Mouse (Mus musculus): ENCODE measurements around the gene Morc4. TPM values are rescaled to one million over a fixed set of nuclear protein-coding genes. Genes with fewer than 3 reads are reported as not detected.

The Morc4 gene
- total RNA-seq, 2 experiments from 2014 or later = 5.7 to 6.3 TPM

GRCm38 (mm10) chrX:139805918-139806317, 65.6 kb downstream of the Morc4 start:
- no peak for DNase-seq

DNA sequence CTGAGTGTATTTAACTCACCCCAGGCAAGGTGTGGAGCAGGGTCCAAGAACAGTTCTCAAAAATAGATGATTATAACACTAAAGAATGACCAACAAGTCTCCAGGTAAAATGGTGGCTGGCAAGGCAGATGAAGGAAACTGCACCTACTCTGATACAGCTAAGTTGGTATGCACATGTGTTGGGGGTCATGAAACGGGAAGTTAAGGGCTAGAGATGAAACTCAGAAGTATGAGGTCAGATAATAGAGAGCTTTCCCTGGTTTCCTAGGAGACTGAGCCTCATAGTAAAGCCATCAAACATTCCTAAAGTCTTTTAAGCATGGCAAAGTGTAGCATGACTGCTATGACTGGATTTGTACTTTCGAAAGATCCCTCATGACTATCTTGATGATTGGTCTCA, 68.4 kb downstream of the Morc4 start:
- DNase-seq = no peak

DNA sequence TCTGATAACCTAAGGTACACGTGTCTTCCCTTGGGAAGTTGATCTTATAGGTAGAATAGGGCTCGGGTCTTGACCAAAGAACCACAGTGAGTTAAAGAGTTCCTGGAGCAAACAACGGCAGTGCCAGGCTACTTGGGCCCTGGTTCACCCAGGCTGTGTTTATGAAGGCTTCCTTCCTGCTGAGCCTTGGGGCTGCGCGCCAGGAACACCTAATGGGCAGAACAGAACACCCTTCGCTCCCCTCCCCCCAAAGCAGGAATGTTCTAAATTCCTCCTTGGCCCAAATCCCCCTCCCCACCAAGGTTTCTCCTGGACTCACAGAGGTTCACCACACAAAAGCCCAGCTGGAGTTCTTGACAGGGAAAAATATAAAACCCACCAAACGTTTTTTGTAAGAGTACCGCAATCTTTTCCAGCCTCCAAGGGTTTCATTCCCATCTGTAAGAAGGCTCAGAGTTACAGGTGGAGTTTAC, 71.0 kb downstream of the Morc4 start, which contains the start of gene Cldn2:
Gene Cldn2, plus strand, starts transcription at position 423 of the 473 bp plus-strand sequence.
- DNase-seq = no peak

DNA sequence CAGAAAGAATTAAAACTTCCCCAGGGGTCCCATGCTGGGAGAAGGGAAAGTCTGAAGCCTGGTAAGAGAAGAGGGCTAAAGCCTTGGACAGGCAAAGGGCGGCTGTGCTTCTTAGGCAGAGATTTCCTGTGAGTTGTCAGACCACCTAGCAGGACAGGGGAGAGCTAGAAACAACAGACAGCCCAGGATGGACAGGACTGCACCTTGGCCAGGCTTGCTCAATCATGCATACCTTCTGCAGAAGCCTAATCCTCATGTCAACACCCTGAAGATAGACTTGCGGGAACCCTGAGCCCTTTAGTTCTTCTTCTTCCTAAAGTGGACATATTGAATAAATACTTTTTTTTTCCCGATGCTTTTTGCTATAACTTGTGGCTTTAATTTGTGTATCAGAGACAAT, 71.5 kb downstream of the Morc4 start:
- DNase-seq = no peak

GRCm38 (mm10) chrX:139797875-139798274, 73.6 kb downstream of the Morc4 start:
- DNase-seq = no peak

DNA sequence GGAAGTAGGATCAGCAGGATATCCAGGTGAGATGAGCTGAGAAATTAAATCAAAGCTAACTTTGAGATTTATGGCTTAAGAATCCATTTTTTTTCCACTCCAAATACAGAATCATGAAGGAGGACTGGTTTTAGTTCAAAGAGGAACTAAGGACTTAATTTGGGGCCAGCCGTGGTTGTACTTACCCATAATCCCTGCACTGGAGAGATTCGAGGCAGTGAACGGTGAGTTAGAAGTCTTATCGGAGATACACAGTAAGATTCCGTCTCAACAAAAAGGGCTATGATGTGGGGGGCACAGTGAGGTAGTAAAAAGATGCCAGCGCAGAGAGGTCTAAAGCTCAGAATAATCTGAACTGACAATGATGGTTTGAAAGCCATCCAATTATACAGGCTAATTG, 75.4 kb downstream of the Morc4 start:
- DNase-seq = no peak

DNA sequence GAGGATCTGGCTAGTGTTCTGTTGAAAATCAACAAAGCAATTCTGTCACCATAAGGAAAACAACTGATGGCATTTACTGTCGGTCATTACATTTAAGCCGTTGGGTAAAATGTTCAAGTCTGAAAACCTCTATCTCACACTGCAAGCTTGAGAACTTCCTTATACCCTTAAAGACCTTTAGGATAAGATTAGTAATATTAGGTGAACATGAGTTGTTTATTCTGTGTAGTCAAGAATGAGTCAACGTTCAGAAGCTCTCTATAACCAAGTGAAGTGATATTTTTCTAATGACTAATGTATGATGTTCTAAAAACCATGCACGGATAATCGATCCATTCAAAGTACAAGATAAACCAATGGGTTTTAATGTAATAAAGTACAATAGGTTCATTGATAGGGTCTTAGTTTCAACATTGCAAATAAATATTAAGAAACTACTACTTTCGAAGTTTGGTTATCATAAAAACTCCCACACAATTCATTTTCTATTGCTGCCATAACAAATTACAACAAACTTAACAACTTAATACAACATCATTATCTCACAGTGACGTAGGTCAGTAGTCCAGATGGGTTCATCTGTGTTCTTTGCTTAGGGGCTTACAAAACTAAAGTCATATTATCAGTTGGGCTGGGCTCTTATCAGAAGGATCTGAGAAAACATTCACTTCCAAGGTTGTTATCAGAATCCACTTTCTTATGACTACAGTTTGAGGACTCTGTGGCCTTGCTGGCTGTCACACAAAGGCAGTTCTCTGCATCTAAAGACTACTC, 77.2 kb downstream of the Morc4 start:
- no peak for DNase-seq

DNA sequence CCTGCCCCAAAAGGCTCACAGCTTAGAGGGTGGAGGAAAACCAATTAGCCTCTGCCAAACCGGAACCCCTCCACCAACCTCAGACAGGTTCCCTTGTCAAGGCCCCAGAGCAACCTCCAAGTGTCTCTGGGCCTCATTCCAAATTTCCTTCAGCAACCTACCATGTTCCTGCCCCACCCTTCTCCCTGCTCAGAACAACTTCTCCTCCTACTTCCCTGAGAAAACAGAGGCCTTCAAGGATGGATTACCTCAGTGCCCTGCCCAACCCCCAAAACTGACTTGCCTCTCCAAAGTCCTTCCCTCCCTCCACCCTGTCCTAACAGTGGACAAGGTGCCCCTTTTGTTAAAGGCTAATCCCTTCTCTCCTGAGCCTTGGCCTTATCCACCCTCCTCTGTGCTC, 85.7 kb downstream of the Morc4 start:
- no peak for DNase-seq

DNA sequence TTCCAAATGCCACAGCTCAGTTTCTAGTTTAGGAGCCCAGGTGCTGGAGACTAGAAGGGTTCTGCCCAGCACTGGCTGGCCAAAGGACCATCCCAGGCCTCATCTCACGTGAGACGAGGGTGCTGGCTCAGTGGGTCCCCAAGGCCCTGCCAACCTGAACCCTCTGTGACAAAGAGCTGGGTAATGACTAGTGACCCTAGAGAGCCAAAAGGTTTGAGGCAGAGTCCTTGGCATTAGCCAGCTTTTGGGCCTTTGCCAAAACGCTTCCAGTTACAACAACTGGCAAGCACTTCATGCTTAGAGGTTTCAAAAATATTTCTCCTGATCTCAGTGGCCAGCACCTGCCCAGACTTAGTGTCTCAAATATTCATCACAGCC, 88.4 kb downstream of the Morc4 start:
- no peak for DNase-seq

- no peak for DNase-seq
Observed at GRCm38 (mm10) chrX:139782278-139783044, 89.0 kb downstream of the Morc4 start, which contains the start of gene Ripply1. Ripply1 (minus strand) TSS chrX:139782353.

GRCm38 (mm10) chrX:139781563-139781962, 89.9 kb downstream of the Morc4 start:
- no peak for DNase-seq

GRCm38 (mm10) chrX:139780988-139781387, 90.5 kb downstream of the Morc4 start:
- no peak for DNase-seq

GRCm38 (mm10) chrX:139779401-139779800, 92.1 kb downstream of the Morc4 start:
- no peak for DNase-seq

- DNase-seq = no peak
Observed at GRCm38 (mm10) chrX:139778886-139779285, 92.6 kb downstream of the Morc4 start.

DNA sequence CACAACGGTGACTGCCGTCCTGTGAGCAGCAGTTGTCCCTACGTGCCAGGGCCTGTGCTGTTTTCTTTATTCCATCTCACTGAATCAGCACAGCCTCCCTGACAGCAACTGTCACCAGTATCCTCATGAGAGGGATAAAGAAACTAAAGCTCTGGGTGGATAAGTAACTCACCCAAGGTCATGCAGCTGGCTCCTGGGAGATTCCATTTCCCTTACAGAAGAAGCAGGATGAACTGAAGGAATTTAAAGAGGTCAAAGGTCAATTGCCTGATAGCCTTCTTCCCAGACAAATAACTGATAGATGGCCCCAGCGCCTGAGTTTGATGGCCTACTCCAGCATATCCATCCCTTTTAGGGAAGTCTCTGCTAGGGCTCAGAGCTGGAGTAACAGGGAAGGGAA, 94.1 kb downstream of the Morc4 start:
- DNase-seq = no peak

DNA sequence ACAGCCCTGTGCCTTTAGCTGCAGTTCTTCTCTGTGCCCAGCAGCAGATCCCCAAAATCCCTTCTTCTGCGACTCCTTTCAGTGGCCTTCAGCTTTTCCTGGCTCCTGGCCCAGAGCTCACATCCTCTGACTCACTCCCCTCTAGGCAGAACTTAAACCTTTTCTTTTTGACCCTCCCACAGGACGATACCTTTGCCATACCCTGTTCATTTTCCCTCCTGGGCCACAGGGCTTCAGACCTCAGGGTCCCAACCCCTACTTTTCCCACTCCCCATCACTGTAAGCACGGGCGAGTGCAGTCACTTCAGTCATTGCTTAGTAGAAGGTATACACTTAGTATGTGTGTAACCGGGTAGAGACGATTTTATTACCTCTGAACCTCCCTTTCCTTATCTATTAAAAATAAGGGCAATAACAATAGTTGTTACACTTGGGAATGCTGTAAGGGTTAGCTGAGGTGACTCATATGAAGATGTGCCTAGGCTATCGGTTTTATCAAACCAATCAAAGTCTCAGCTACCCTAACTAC, 96.3 kb downstream of the Morc4 start:
- no peak for DNase-seq

- DNase-seq = no peak
Observed at GRCm38 (mm10) chrX:139774309-139775083, 97.0 kb downstream of the Morc4 start.

Other genes with a start within 250 kb of the Morc4 start
- 10 to 100 TPM; 10.9 to 11.2 TPM for gene Tbc1d8b, start 186.7 kb downstream of the Morc4 start, total RNA-seq (2021)
- not detected for gene Gm15013, start 157.2 kb downstream of the Morc4 start, total RNA-seq (2021)
- gene Ripply1, start 89.3 kb downstream of the Morc4 start, total RNA-seq (2021) = not detected
- 1 to 10 TPM in 1 of 2 experiments, under 1 TPM in 1; 0.35 to 1.7 TPM for gene Cldn2, start 70.8 kb downstream of the Morc4 start, total RNA-seq (2021)
- gene Rbm41, start 126.9 kb upstream of the Morc4 start, total RNA-seq (2021) = 10 to 100 TPM; 10.7 to 13.0 TPM
- gene Nup62cl, start 191.0 kb upstream of the Morc4 start, total RNA-seq (2021) = under 1 TPM; 0.17 to 0.43 TPM
- gene Pih1h3b, start 191.2 kb upstream of the Morc4 start, total RNA-seq (2021) = not detected

Measured in layer of hippocampus, postnatal 36 days (tissue).